Mouse (Mus musculus) urinary bladder, adult 2 months (tissue): ENCODE measurements around the gene Dnm3. TPM values are rescaled to one million over a fixed set of nuclear protein-coding genes. Genes with fewer than 3 reads are reported as not detected.

Experiments used
- DNase-seq: peaks from one replicate; pipeline ENCODE4 v3.0.0; 2022; ENCODE audit warnings: low spot score
- polyA plus RNA-seq: library from polyadenylated mRNA; depleted of rRNA; stranded (reverse); fragments of >200 nt; gene quantifications from 2 replicates; pipeline ENCODE4 v1.2.3, GENCODE M21; 2012

Gene Dnm3
- polyA plus RNA-seq, 1 experiment = 4.2 TPM

DNA sequence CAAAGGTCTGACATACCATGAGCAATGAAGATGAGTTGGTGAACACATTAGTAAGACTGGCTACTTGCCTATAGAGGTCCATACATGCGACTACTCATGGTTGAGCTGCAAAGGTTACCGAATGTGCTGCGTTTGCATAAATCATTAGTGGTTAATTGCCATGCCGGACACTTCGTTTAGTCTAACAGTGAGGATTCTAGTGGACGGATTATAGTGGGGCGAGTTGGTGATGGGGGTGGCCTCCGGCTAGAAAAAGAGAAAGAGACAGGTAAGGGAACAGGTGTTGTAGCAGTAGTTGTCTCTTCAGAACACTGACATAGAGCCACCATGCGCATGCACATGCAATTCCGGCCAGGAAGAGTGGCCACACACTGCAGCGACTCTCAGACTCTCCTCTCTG, 486.0 kb downstream of the Dnm3 start:
- no peak for DNase-seq

- DNase-seq = no peak
Measured at GRCm38 (mm10) chr1:161990684-161991578, 486.9 kb downstream of the Dnm3 start.

DNA sequence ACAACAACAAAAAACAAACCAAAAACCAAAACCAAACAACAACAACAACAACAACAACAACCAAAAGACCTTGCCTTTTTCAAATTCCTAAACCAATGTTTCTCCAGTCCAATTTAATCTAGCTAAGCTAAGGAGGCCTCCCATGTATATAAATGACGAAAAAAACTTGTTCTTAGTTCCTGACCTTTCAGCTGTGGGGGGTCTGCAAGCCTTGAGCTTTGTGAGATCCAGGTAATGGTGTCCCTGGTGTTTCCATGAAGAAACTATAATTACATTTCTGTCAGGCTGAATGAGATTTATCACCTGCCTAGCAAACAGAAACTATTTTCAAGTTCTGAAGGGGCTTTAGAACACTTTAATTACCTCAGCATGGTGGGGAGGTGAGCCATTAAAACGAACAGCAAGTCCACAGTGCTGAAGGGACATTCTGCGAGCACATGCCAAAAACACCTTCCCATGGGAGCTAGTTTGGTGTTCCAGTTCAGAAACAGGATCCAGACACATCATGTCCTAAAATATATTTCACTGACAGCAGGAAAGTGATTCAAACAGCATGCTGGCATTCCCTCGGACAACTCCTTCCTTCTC, 493.8 kb downstream of the Dnm3 start:
- DNase-seq = no peak

GRCm38 (mm10) chr1:161983451-161983850, 494.4 kb downstream of the Dnm3 start:
- no peak for DNase-seq

DNA sequence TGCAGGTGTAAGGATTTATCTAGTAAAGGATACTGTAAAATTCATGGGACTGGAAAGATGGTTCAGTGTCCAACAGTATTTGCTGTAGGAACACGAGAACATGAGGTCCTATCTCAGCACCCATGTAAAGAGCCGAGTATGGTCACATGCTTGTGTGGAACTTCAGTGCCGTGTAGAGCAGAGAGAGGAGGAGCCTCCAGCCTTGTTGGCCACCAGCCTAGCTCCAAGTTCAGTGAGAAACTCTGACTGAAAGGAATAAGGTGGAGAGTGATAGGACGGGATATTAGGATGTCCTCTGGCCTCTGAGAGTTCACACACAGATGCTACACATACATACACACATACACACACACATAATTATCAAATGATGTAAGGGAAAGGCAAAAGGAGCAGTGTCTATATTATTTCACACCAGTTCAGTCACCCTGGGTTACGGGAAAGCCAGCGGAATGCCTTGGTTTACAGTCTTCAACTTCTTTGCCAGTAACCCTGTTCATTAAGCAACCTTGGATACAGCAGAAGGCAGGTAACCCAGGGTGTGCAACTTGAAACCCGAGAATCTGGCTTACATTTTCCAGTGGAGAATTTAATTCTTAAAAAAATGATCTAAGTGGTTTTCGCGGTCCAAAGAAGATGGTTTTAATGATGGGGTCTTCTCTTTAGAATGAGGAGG, 497.1 kb downstream of the Dnm3 start:
- no peak for DNase-seq

DNA sequence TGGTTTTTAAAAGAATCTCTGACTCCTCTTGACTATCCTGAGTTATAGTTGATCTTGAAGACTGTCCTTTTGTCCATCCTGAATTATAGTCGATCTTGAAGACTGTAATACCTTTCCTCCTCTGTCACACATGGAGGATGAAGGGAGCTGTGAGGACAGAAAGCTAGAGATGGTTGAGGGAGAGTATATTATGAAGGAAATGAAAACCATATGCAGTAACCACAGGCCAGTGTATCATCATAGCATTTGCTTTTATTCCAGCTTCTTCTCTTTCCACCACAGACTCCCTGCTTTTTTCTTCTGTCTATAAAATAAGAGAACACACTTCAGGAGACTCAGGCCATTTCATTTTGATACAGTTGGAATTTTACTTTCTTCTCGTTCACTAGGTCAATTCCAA, 497.8 kb downstream of the Dnm3 start:
- DNase-seq = no peak

GRCm38 (mm10) chr1:161979536-161979935, 498.3 kb downstream of the Dnm3 start, which contains the start of gene 4930558K02Rik:
Gene 4930558K02Rik (minus strand): TSS chr1:161979636.
- DNase-seq = no peak

GRCm38 (mm10) chr1:161978173-161978700, 499.6 kb downstream of the Dnm3 start:
- no peak for DNase-seq

DNA sequence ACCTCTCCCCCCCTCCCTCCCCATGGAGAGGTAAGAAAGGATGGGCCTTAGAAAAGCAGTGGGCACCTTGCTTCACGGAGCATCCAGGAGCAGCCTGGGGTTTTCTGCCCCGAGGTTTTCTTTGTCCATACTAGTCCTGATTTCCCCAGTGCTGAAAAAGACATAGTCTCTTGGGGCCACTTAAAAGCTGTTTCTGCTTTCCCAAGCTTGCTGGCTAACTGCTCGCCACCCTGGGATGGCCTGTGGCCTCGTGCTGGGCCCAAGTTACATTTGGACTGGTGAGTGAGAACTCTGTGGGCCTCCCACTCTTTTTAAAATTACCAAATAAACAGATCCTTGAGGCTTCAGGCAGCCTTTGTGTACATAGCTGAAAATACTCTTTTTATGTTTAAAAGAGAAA, 500.5 kb downstream of the Dnm3 start:
- DNase-seq = no peak

DNA sequence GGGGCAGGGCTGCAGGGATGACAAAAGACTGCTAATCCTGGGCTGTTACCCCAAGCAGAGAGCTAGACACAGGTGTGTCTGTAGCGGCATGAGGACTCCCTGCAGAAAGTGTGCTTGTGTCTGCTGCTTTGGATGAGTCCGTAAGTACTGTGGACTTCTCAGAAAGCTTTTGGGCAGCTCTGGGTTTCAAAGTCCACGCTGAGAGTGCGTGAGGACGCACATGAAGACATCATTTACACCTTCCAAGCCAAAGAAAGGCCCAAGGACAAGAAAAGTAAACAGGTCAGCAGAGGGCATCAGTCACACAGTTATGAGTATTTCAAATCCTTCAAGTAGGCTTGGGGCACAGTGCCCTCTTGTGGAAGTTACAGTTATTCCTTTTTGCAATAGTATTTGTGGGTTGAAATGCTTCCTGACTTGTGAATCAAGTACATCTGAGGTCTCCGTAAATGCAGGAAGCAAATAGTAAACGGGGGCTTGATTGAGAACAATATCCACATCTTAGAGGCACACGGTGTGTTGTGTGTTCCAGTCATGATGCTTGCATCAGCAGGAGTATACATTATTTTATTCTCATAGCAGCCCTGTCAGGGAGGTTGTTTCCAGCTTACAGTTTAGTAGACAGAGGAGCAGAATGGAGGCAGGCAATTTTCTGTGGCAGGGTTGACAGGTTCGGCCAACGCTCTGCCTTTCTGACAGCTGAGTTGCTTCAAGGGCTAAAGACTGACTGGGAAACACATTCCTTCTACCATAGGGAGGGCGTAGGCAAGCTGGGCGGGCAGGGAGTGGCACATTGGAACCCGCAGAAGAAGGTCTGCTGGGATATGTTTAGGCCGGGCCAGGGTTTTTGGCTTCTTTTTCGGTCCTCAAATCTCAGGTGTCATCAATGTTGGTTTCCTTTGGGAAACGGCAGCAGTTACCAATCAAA, 501.3 kb downstream of the Dnm3 start:
- no peak for DNase-seq

GRCm38 (mm10) chr1:161972233-161972632, 505.6 kb downstream of the Dnm3 start:
- DNase-seq = no peak

- DNase-seq = no peak
Measured at GRCm38 (mm10) chr1:161970874-161971273, 507.0 kb downstream of the Dnm3 start.

DNA sequence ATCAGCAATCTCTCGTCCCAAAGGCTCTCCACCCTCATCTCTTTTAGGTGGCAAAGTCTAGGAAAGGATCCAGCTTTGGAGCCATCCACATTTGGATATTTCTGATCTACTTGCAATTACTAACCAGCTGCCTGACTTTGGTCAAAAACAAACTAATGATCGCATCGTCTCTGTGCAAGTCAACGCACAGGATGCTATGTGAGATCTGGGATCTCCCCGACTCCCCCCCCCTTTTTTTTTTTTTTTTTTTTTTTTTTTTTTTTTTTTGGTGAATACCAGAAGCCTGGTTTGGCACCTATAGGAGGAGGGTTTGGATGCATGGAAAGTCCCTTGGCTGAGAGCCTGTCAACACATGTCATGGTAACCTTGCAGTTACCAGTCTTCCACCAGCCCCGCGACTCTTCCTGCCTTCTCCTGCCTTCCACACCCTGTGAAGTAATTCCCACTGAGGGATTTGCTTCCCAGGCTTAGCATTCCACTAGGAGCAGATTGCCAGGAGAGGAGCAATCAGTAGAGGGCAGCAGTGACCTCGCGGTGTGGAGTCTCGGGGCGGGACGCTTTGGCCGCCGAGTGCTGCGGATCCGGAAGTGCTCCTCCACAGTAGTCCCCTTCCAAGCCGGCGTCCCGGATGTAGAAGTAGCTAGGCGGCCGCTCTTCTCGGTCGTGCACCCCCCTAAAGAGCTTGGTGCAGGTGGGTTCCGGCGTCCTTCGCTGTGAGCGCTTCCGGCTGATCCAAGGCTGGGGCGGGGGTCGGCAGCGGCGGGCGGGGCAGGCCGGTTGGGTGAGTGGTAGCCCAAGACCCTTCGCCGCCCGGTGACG, 509.0 kb downstream of the Dnm3 start, which contains the start of gene Pigc:
TSS of gene Pigc (plus strand) at position 598 of the 819 bp plus-strand sequence.
- peak; percentile 72 for DNase-seq

- no peak for DNase-seq
Measured at GRCm38 (mm10) chr1:161967936-161968335, 509.9 kb downstream of the Dnm3 start.

GRCm38 (mm10) chr1:161962465-161963377, 515.1 kb downstream of the Dnm3 start:
- no peak for DNase-seq

GRCm38 (mm10) chr1:161957964-161958950, 519.6 kb downstream of the Dnm3 start:
- DNase-seq = no peak

GRCm38 (mm10) chr1:161955846-161956245, 522.0 kb downstream of the Dnm3 start:
- no peak for DNase-seq

DNA sequence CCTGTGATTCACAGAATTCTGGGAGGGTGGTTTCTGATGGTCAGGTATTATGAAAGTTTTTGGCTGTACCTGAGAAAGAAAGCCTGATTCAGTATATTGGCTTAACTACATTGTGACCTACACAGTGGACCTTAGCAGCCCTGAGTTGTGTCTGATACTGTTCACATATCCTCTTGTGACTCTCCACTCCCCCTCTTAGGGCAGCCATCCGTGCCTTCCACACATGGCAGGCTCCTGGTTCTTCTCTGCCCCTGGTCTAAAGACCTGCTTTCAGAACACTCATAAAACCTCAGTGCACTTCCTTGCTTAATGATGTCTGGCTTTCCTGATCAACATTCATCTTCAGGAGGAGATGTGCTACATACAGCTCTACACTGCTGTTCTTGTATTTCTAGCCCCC, 525.2 kb downstream of the Dnm3 start:
- DNase-seq = no peak
